Mouse (Mus musculus) retina, adult 2 months (tissue): Measurements from ENCODE around the gene Lhx2.

Experiments
- DNase-seq: peaks from one replicate; pipeline ENCODE4 v3.0.0-alpha.2; 2012; ENCODE audit warnings: low read depth, low spot score

Lhx2 gene

GRCm38 (mm10) chr2:38405356-38405755 is 66.3 kb downstream of the Lhx2 start:
- DNase-seq, result no peak

- DNase-seq, result no peak
These were observed 70.2 kb downstream of the Lhx2 start for GRCm38 (mm10) chr2:38409309-38409708.

- DNase-seq, result no peak
These were observed 71.1 kb downstream of the Lhx2 start for GRCm38 (mm10) chr2:38410227-38410626.

DNA sequence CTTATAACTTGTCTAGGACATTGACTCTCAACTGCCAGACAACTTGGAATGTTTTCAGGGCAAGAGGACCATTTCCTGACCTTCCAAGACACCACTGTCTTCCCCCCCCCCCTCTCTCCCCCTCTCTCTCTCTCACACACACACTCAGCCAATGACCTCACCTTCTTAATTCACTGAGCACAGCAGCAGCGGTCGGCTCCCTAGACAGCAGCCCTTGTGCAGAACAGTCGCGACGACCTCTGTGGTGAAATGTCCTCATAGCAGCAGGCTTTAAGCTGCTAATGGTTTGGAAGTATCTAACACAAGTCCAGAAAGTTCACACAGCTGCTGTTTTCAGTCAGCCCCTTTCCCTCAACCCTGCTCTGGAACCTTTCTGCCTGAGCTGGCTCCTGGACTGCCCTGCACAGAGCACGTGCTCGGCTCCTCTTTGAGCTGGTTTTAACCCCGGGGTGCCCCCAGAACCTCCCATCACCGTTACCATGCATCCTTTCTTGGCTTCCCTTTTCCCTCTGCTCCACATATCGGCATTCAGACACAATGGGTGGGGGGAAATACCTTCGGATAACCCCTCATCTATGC is 73.6 kb downstream of the Lhx2 start:
- no peak for DNase-seq

DNA sequence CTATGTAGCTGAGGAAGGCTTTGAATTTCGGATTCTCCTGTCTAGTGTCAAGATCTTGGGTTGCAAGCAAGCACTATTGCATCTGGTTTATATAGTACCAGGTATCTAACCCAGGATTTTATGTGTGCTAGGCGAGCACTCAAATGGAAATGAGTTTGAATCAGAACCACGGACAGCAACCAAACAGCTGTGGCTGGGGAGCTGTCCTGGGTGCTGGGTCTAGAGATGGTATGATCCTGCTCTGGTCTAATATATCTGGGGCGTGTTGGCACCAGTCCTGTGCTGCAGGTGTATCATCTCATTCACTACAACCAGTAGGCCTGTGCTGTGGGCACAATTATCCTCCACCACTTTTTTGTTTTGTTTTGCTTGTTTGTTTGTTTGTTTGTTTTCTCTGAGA is 78.9 kb downstream of the Lhx2 start:
- no peak for DNase-seq
